Mouse (Mus musculus): ENCODE results near the gene Rps6kb2. TPM values are rescaled to one million over a fixed set of nuclear protein-coding genes. Genes with fewer than 3 reads are reported as not detected.
A peak's percentile ranks its signal among the peaks of the same experiment; 100 is the strongest.

The Rps6kb2 gene
- polyA plus RNA-seq, 1 experiment: 59.5 TPM

DNA sequence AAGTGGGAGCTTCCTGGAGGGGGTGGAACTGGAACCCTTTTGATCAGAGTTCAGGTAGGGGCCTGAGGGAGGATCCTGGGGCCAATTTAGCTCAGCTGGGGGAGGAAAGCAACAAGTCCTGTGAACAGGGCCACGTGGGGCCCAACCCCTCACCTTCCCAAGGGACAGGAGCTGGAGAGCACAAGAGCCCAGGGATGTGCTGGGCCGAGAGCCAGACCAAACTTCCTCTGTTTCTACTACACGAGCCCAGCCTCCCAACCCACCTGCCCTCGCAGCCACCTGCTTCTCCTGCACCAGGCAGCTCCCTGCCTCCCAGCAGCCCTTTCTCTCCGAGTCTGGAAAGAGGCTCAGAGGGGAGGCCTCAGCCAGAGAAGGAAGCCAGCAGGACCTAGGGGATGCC, 33.4 kb upstream of the Rps6kb2 start:
- no peak for TF ChIP-seq CTCF (IDR thresholded peaks at IDR 0.05; ENCODE audit: borderline replicate concordance, extremely low read depth, insufficient read depth, insufficient read length)
- no peak for TF ChIP-seq POLR2A (IDR thresholded peaks at IDR 0.05; ENCODE audit: borderline replicate concordance, extremely low read depth, insufficient read depth, insufficient read length, poor library complexity, severe bottlenecking)
- no peak for DNase-seq (ENCODE audit: low read depth)

DNA sequence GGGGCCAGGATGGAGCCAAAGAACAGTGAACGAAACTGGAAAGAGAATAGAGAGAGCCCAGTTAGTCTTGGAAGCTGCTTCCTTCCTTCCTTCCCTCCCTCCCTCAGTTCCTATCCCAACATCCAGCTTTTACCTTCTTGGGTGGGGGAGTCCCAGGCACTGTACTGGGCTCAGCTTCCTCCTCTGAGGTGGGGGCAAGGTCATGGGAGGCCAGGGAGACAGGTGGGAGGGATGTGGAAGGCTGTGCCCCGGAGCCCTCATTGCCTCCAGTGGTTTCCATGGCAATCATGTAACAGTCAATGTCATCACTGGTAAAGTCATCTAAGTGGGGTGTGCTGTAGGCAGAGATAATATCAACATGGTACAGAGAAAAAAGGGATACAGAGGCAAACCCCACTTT, 32.9 kb upstream of the Rps6kb2 start:
- no peak for DNase-seq (ENCODE audit: low read depth)

DNA sequence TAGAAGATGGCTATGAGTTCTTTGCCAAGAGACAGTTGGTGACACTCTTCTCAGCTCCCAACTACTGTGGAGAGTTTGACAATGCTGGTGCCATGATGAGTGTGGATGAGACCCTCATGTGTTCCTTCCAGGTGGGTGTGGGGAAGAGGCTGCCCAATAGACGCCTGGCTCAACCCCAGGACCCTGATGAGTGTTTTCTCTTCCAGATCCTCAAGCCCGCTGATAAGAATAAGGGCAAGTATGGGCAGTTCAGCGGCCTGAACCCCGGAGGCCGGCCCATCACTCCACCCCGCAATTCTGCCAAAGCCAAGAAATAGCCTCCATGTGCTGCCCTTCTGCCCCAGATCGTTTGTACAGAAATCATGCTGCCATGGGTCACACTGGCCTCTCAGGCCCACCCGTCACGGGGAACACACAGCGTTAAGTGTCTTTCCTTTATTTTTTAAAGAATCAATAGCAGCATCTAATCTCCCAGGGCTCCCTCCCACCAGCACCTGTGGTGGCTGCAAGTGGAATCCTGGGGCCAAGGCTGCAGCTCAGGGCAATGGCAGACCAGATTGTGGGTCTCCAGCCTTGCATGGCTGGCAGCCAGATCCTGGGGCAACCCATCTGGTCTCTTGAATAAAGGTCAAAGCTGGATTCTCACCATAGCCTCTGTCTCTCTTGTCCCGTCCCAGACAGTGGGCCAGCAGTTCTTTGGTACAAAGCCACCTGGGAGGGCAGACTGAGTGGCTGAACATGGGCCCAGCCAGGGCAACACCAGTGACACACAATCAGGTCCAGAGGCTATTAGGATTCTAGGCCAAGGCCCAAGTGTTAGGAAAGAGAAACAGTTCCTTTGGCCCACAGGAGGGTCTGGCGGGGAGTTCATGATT, 31.9 kb upstream of the Rps6kb2 start:
- DNase-seq (ENCODE audit: low read depth): peak; percentile 51

More for the DNA sequence above, 32.9 kb upstream of the Rps6kb2 start:
- no peak for TF ChIP-seq POLR2A (IDR thresholded peaks at IDR 0.05; ENCODE audit: borderline replicate concordance, extremely low read depth, insufficient read depth, insufficient read length, poor library complexity, severe bottlenecking)
- TF ChIP-seq CTCF (IDR thresholded peaks at IDR 0.05; ENCODE audit: borderline replicate concordance, extremely low read depth, insufficient read depth, insufficient read length): no peak

DNA sequence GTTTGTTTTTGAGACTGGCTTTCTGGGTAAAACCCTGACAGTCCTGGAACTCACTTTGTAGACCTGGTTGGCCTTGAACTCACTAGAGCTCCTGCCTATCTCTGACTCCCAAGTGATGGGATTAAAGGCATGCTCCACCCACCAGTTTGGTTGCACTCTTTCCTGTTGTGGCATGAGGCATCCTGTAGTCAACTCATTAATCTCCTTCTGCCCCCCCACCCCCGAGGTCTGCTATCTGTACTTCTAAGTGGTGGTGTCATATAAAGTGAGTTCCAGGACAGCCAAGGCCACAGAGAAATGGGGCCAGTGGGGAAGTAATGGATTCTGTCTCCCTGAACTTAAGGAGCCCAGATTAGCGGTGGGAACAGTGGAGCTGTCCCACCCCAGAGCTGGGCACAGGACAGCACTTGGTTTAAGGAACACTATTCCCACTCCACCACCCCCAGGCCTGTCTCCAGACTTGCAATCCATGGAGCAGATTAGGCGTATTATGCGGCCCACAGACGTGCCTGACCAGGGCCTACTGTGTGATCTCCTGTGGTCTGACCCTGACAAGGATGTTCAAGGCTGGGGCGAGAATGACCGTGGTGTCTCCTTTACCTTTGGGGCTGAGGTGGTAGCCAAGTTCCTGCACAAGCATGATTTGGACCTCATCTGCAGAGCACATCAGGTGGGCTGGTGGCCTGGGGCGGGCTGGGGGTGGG, 31.0 kb upstream of the Rps6kb2 start:
- TF ChIP-seq CTCF (IDR thresholded peaks at IDR 0.05; ENCODE audit: borderline replicate concordance, extremely low read depth, insufficient read depth, insufficient read length) (no peak), POLR2A (IDR thresholded peaks at IDR 0.05; ENCODE audit: borderline replicate concordance, extremely low read depth, insufficient read depth, insufficient read length, poor library complexity, severe bottlenecking) (no peak)
- no peak for DNase-seq (ENCODE audit: low read depth)

More for the DNA sequence above, 31.9 kb upstream of the Rps6kb2 start:
- no peak for TF ChIP-seq POLR2A (IDR thresholded peaks at IDR 0.05; ENCODE audit: borderline replicate concordance, extremely low read depth, insufficient read depth, insufficient read length, poor library complexity, severe bottlenecking)
- TF ChIP-seq CTCF (IDR thresholded peaks at IDR 0.05; ENCODE audit: borderline replicate concordance, extremely low read depth, insufficient read depth, insufficient read length): no peak

DNA sequence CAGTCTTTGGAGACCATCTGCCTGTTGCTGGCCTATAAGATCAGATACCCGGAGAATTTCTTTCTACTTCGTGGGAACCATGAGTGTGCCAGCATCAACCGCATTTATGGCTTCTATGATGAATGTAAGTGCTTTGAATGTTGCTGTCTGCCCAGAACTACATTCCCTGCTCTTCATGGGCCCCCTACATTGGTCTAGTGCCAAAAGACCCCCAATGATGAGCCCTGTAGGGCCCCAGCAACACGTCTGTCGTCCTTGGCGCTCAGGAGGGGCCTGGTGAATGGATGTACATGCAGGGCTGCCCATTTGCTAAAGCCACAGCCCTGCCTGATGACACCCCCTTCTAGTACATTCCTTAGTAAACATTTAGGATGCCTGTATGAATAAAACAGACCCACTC, 30.0 kb upstream of the Rps6kb2 start:
- no peak for DNase-seq (ENCODE audit: low read depth)
- TF ChIP-seq CTCF (IDR thresholded peaks at IDR 0.05; ENCODE audit: borderline replicate concordance, extremely low read depth, insufficient read depth, insufficient read length) (no peak), POLR2A (IDR thresholded peaks at IDR 0.05; ENCODE audit: borderline replicate concordance, extremely low read depth, insufficient read depth, insufficient read length, poor library complexity, severe bottlenecking) (no peak)

DNA sequence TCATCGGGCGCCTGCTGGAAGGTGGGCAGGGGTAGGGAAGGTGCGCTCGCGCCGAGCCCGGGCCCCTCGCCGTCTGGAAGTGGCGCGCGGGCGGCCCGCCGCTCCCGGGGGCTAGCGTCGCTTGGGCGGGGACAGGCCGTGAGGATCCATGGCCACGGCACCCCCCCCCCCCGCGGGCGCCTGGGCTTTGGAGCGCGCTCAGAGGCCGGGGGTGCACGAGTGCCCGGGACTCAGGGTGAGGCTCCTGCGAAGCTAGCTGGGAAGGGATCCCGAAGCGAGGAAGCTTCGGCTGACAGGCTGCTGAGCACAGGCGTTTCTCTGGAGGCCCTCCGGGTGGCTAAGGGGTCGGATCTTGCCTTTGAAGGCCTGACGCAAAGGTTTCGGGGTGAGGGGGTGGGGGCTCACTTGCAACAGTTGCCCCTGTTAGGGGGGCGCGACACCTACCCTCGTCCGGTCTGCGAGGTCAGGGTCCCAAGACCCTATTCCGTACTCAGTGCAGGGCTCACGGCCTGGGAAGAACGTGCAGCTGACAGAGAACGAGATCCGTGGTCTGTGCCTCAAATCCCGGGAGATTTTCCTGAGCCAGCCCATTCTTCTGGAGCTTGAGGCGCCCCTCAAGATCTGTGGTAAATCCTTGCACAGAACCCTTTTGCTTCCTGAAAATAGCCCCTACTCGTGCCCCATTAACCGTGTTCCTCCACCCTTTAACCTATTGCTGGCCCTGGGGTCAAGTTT, 29.3 kb upstream of the Rps6kb2 start:
- TF ChIP-seq POLR2A (IDR thresholded peaks at IDR 0.05; ENCODE audit: borderline replicate concordance, extremely low read depth, insufficient read depth, insufficient read length, poor library complexity, severe bottlenecking): no peak
- no peak for TF ChIP-seq CTCF (IDR thresholded peaks at IDR 0.05; ENCODE audit: borderline replicate concordance, extremely low read depth, insufficient read depth, insufficient read length)
- DNase-seq (ENCODE audit: low read depth): peak; percentile 48

DNA sequence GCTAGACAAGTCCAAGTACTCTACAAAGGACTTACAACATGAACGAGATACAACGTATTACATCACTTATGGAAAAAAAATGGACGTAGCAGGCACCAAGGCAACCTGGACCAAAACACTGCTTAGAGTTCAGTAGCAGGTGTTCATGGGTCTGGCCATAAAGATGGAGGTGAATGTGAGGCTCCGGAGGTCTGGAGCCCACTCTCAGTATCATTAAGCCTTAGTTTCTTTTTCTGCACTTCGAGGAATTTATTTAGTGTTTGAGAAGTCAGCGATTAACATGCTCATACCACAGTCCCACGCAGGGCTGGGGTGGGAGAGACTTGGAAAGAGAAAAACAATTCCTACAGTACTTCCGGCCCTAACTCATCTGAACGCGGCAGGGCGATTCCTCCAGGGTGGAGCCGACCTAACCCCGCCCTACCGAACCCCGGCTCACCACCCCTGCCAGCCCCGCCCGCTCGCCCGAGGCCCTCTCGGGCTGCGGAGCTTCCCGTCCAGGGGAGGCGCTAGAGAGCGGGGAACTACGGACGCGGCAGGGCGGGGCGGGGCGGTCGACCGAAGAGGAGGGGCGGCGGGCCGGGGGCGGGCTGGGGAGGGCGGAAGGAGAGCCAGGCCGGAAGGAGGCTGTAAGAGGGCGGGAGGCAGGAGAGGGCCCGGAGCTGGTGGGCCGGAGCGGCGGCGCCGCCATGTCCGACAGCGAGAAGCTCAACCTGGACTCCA, 28.5 kb upstream of the Rps6kb2 start, which contains the start of gene Ppp1ca:
Gene Ppp1ca (plus strand): TSS at position 538 of the 723 bp plus-strand sequence.
- peak; percentile 97 for DNase-seq (ENCODE audit: low read depth)
- TF ChIP-seq CTCF (IDR thresholded peaks at IDR 0.05; ENCODE audit: borderline replicate concordance, extremely low read depth, insufficient read depth, insufficient read length): peak; percentile 70; the same call in 1 of the 2 replicates
- peak; percentile 96 for TF ChIP-seq POLR2A (IDR thresholded peaks at IDR 0.05; ENCODE audit: borderline replicate concordance, extremely low read depth, insufficient read depth, insufficient read length, poor library complexity, severe bottlenecking)

DNA sequence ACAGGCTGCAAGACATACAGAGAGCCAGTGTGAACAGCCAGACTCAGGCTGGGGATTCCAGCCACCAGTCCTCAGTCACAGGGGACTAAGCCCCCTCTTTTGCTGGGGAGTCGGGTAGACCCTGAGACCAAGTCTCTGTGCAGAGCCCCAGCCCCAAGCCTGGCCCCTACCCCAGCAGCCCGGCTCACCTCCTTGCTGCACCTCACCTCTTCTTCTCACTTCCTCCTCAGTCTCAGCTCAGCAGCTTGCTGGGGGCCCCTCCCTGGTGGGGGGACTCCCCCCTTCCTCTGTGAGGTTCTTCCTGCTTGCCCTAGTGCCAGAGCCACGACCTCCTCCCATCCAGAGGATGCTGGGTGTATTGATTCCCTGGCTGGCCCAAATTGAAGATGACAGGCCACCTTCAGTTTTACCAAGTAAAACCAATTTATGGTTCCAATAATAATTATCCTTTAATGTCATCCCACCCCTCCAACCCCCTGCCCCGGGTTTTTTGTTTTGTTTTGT, 27.7 kb upstream of the Rps6kb2 start, which contains the start of gene Tbc1d10c:
Gene Tbc1d10c (minus strand): TSS at position 454 of the 504 bp plus-strand sequence.
- no peak for TF ChIP-seq CTCF (IDR thresholded peaks at IDR 0.05; ENCODE audit: borderline replicate concordance, extremely low read depth, insufficient read depth, insufficient read length)
- TF ChIP-seq POLR2A (IDR thresholded peaks at IDR 0.05; ENCODE audit: borderline replicate concordance, extremely low read depth, insufficient read depth, insufficient read length, poor library complexity, severe bottlenecking): no peak
- DNase-seq (ENCODE audit: low read depth): no peak

DNA sequence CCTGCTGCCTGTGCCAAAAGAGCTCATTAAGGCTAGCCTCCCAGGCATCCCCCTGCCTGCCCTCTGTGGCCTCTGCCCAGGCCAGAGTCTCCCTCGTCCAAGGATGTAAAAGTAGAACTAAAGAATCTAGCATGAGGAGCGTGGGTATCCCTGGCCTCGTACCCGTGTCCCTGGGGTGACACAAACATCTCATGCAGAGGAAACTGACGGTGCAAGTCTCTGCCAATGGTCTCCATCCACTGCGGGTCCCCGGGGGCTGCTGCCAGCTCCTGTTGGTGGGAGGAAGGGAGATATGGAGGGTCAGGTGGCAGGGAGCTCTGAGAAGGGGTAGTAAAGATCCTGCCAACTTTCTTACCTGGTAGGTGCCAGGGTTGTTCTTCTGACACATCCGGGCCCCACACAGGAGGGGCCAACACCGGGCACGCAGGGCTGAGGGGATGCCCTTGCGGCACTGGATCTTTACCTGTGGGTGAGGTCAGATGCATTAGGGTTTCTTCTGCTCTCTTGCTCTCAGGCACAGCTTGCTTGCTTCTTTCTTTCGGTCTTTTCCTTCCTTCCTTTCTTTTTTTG, 26.0 kb upstream of the Rps6kb2 start:
- TF ChIP-seq CTCF (IDR thresholded peaks at IDR 0.05; ENCODE audit: borderline replicate concordance, extremely low read depth, insufficient read depth, insufficient read length) (no peak), POLR2A (IDR thresholded peaks at IDR 0.05; ENCODE audit: borderline replicate concordance, extremely low read depth, insufficient read depth, insufficient read length, poor library complexity, severe bottlenecking) (no peak)
- no peak for DNase-seq (ENCODE audit: low read depth)

DNA sequence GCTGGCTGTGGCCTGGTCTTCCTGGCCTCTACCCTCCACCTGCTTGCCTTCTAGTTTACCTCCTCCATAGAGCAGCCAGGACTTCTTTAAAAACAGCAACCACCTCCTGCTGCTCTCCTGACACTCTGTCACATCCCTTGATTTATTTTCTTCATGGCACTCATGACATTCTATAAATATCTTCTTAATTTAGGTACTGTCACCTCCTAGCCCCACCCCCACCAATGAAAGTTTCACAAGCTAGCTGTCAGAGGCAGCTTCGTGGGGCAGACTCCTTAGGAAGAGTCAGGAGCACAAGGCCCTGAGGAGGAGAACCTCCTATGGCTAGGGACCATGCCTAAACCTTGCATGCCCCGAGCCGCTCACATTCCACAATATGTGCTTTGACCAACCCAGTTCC, 24.1 kb upstream of the Rps6kb2 start:
- TF ChIP-seq CTCF (IDR thresholded peaks at IDR 0.05; ENCODE audit: borderline replicate concordance, extremely low read depth, insufficient read depth, insufficient read length): no peak
- DNase-seq (ENCODE audit: low read depth): no peak

Data from brain, embryonic 14.5 days (tissue).